Mouse (Mus musculus) ES-Bruce4 (cell line): ENCODE data around the gene Akt1s1. TPM values are rescaled to one million over a fixed set of nuclear protein-coding genes. Genes with fewer than 3 reads are reported as not detected.

Source experiments
- H3K27ac ChIP-seq: 2 replicates; pipeline ENCODE4 v1.5.1; 2012; ENCODE audit warnings: low read length, inconsistent platforms; ENCODE audit not compliant: insufficient read depth
- H3K27me3 ChIP-seq: 2 replicates; pipeline ENCODE4 v1.6.1; 2012; ENCODE audit warnings: mild to moderate bottlenecking, low read length, inconsistent platforms; ENCODE audit not compliant: control insufficient read depth, poor library complexity, insufficient read depth, severe bottlenecking
- H3K36me3 ChIP-seq: 2 replicates; pipeline ENCODE4 v1.6.1; 2012; ENCODE audit warnings: inconsistent platforms, mild to moderate bottlenecking, low read length, moderate library complexity; ENCODE audit not compliant: control insufficient read depth, poor library complexity, insufficient read depth, severe bottlenecking
- H3K4me1 ChIP-seq: one replicate; pipeline ENCODE4 v1.8.1; 2011; ENCODE audit warnings: low read length; ENCODE audit not compliant: control insufficient read depth, insufficient read depth
- H3K4me3 ChIP-seq: 2 replicates; pipeline ENCODE4 v1.5.1; 2011; ENCODE audit warnings: low read depth, mild to moderate bottlenecking, low read length
- H3K9ac ChIP-seq: 2 replicates; pipeline ENCODE4 v1.6.1; 2012; ENCODE audit warnings: low read depth, mild to moderate bottlenecking, inconsistent platforms; ENCODE audit not compliant: poor library complexity, severe bottlenecking
- H3K9me3 ChIP-seq: replicated peaks from 2 replicates; pipeline ENCODE4 v1.6.1; 2012; ENCODE audit warnings: mild to moderate bottlenecking, low read length, inconsistent platforms; ENCODE audit not compliant: control insufficient read depth, poor library complexity, insufficient read depth, severe bottlenecking
- CTCF ChIP-seq: IDR thresholded peaks from one replicate; pipeline ENCODE4 v1.8.1; 2011; ENCODE audit warnings: low read depth, low read length
- EP300 ChIP-seq: IDR thresholded peaks from 2 replicates; pipeline ENCODE4 v1.6.1; 2011; ENCODE audit warnings: low read depth, low read length; ENCODE audit not compliant: insufficient read depth
- POLR2A ChIP-seq: IDR thresholded peaks from one replicate; pipeline ENCODE4 v1.8.1; 2011; ENCODE audit warnings: low read length; ENCODE audit not compliant: insufficient read depth
- polyA plus RNA-seq: library from polyadenylated mRNA; stranded (reverse); fragments of >200 nt; gene quantifications from 2 replicates; pipeline ENCODE4 v1.2.4, GENCODE M21; 2011; ENCODE audit warnings: low read depth; ENCODE audit not compliant: missing spikeins, insufficient read depth, insufficient read length

Gene Akt1s1
- polyA plus RNA-seq, 1 experiment, result 38.3 TPM

- Histone ChIP-seq H3K4me1 (peaks cover 4% of the 10 kb centered on the region), H3K9ac (peak within 1 kb of the TSS; percentile 99), H3K27me3 (no peaks in the 10 kb centered on the region), H3K4me3 (peak within 1 kb of the TSS; percentile 98), H3K9me3 (no peaks in the 10 kb centered on the region), H3K27ac (peak within 1 kb of the TSS; percentile 83), H3K36me3 (peaks cover 27% of the 10 kb centered on the region)
- TF ChIP-seq EP300 (no peak), CTCF (no peak), POLR2A (no peak)
Observed at GRCm38 (mm10) chr7:44816470-44817021, 32.2 kb upstream of the Akt1s1 start, which contains the start of gene Atf5. Atf5 (minus strand) TSS chr7:44816658.

GRCm38 (mm10) chr7:44817441-44817840, 31.4 kb upstream of the Akt1s1 start:
- Histone ChIP-seq H3K36me3 (peaks cover 30% of the 10 kb centered on the region), H3K9ac (peak overlapping the region; percentile 99), H3K27me3 (no peaks in the 10 kb centered on the region), H3K9me3 (no peaks in the 10 kb centered on the region), H3K27ac (peak overlapping the region; percentile 83), H3K4me1 (peaks cover 4% of the 10 kb centered on the region), H3K4me3 (peak overlapping the region; percentile 98)
- TF ChIP-seq CTCF, result no peak
- TF ChIP-seq EP300, result no peak

GRCm38 (mm10) chr7:44818164-44818563, 30.6 kb upstream of the Akt1s1 start:
- Histone ChIP-seq H3K27ac (peak overlapping the region; percentile 84), H3K9me3 (no peaks in the 10 kb centered on the region), H3K36me3 (peaks cover 30% of the 10 kb centered on the region), H3K4me1 (peaks cover 4% of the 10 kb centered on the region), H3K4me3 (peak overlapping the region; percentile 98), H3K9ac (peak overlapping the region; percentile 99), H3K27me3 (no peaks in the 10 kb centered on the region)
- TF ChIP-seq CTCF (peak; percentile 17), EP300 (no peak)

DNA sequence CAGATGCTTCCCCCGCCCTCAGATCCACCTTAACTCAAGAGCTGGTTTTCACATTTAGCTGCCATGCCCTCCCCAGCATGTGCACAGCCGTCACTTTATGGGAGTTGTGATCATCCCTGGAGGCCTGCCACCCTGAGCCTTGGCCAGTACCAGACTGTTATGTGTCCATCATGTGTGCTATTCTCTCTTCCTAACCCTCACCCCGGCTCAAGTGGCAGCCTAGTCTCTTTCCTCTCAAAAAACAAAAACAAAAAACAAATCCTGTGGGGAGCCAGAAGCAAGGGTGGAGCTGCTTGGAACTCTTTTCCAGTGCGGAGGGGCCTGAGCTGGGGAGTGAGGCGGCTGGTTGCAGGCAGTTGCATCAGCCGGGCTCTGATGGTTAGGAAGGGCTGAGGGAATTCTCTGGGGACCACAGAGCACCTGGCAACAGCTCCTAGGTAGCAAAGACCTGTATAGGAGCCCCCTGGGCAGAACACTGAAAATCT, 30.0 kb upstream of the Akt1s1 start:
- H3K27ac ChIP-seq, result peak overlapping the region; percentile 84
- H3K36me3 ChIP-seq, result peaks cover 33% of the 10 kb centered on the region
- H3K4me3 ChIP-seq, result peak overlapping the region; percentile 98
- H3K9ac ChIP-seq, result peak overlapping the region; percentile 99
- H3K27me3 ChIP-seq, result no peaks in the 10 kb centered on the region
- peaks cover 4% of the 10 kb centered on the region for H3K4me1 ChIP-seq
- TF ChIP-seq EP300, result peak; percentile 65; the same call in 1 of the 2 replicates
- TF ChIP-seq CTCF, result no peak
- H3K9me3 ChIP-seq, result no peaks in the 10 kb centered on the region

- no peaks in the 10 kb centered on the region for H3K27me3 ChIP-seq
- H3K9ac ChIP-seq, result peak overlapping the region; percentile 99
- H3K36me3 ChIP-seq, result peaks cover 34% of the 10 kb centered on the region
- no peaks in the 10 kb centered on the region for H3K9me3 ChIP-seq
- peaks cover 4% of the 10 kb centered on the region for H3K4me1 ChIP-seq
- H3K4me3 ChIP-seq, result peak overlapping the region; percentile 98
- H3K27ac ChIP-seq, result peak overlapping the region; percentile 84
- TF ChIP-seq EP300 (no peak), CTCF (no peak), POLR2A (no peak)
Observed at GRCm38 (mm10) chr7:44819391-44819790, 29.4 kb upstream of the Akt1s1 start.

GRCm38 (mm10) chr7:44819863-44820262, 28.9 kb upstream of the Akt1s1 start:
- peak overlapping the region; percentile 98 for H3K4me3 ChIP-seq
- H3K27ac ChIP-seq, result peak overlapping the region; percentile 84
- peak overlapping the region; percentile 99 for H3K9ac ChIP-seq
- H3K9me3 ChIP-seq, result no peaks in the 10 kb centered on the region
- H3K36me3 ChIP-seq, result peaks cover 34% of the 10 kb centered on the region
- H3K27me3 ChIP-seq, result no peaks in the 10 kb centered on the region
- TF ChIP-seq POLR2A (no peak), CTCF (no peak), EP300 (no peak)
- H3K4me1 ChIP-seq, result peaks cover 4% of the 10 kb centered on the region
